Comparison of ENCODE assay signal across 8 mouse cellular contexts in the genomic region with DNA sequence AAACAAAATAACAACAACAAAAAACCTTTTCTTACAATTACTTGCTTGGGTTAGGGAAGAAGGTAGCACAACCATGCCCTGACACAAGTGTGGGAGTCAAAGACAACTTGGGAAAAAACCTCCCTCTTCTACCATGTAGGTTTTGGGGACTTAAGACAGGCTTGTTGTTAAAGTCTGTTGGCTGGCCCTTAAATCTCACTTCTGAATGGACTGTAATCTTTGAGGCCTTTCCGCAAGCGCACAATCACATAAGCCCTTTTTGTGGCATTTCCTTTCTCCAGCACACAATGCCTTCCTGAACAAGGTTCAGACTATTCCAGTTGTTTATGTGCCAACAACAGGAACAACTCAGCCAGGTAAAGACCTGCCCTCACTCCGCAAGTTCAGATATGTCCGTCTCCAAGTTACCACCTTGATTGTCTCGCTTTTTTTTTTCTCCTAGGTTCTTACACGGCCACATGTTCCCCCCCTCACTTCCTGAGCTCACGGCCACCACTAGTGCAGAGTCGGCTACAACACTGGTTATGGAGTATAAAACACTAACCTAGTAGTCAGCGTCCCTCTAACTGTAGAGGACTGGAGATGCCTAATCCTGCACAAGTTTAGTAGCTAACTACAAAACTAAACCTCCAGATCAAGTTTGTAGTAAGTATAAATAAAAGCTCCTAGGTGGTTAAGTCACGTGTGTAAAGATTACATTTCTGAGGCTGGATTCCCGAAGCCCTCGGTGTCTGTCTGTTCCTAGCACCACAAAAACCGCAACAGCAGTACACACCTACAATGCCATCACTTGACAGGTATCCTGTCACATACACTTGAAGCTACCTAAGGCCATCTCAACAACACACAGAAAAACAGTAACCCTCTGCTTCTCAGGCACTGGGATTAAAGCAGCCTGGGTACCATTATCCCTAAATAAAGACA. TPM values are rescaled to one million over a fixed set of nuclear protein-coding genes. Genes with fewer than 3 reads are reported as not detected.
DNase-seq lines count a peak whose midpoint lies in the region; ATAC-seq and TF ChIP-seq lines count a peak whose summit lies in the region.

No protein-coding gene starts in this region.

- TF ChIP-seq EP300 in ES-Bruce4 (IDR thresholded peaks at IDR 0.05; ENCODE audit: insufficient read depth, low read depth, low read length) = no peak

- peak overlapping the region; percentile 81 for H3K4me3 ChIP-seq in heart, embryonic 13.5 days
- peak overlapping the region; percentile 63 for H3K4me3 ChIP-seq in ES-Bruce4 (ENCODE audit: low read depth, low read length)
- H3K4me3 ChIP-seq in hindbrain, embryonic 10.5 days = peak overlapping the region; percentile 82
- H3K4me3 ChIP-seq in midbrain, embryonic 10.5 days = peak overlapping the region; percentile 85

- no peak for DNase-seq in heart, postnatal 25 days (ENCODE audit: low spot score)
- no peak for DNase-seq in hindbrain, embryonic 10.5 days (ENCODE audit: low spot score)
- no peak for DNase-seq in midbrain, embryonic 10.5 days (ENCODE audit: low spot score)
- DNase-seq in right cerebral cortex, adult 2 months (ENCODE audit: low spot score in 2 of 2) = no peak
- no peak for DNase-seq in left cerebral cortex, postnatal 25 days (ENCODE audit: low spot score in 2 of 2)
- DNase-seq in gastrocnemius, postnatal 25 days = no peak

- peak overlapping the region; percentile 95 for H3K4me2 ChIP-seq in heart, embryonic 13.5 days

- no peak overlapping the region; the same call in 1 of the 2 replicates for H3K27ac ChIP-seq in heart, embryonic 13.5 days (replicated peaks)
- H3K27ac ChIP-seq in ES-Bruce4 (ENCODE audit: insufficient read depth, low read length) = peak overlapping the region; percentile 72
- H3K27ac ChIP-seq in hindbrain, embryonic 10.5 days = no peak overlapping the region
- H3K27ac ChIP-seq in midbrain, embryonic 10.5 days (replicated peaks) = no peak overlapping the region

- ATAC-seq in heart, embryonic 13.5 days (ENCODE audit: extremely low read depth, insufficient number of reproducible peaks, low FRiP score, low TSS enrichment) = no peak

- no peak for TF ChIP-seq CTCF in ES-Bruce4 (IDR thresholded peaks at IDR 0.05; ENCODE audit: low read depth, low read length)

- H3K9me3 ChIP-seq in heart, embryonic 13.5 days = no peaks in the 10 kb centered on the region
- H3K9me3 ChIP-seq in ES-Bruce4 (replicated peaks; ENCODE audit: control insufficient read depth, insufficient read depth, low read length, poor library complexity, severe bottlenecking) = no peaks in the 10 kb centered on the region
- H3K9me3 ChIP-seq in hindbrain, embryonic 10.5 days = no peaks in the 10 kb centered on the region
- H3K9me3 ChIP-seq in midbrain, embryonic 10.5 days (replicated peaks) = no peaks in the 10 kb centered on the region

- H3K36me3 ChIP-seq in heart, embryonic 13.5 days = peaks cover 56% of the 10 kb centered on the region
- H3K36me3 ChIP-seq in ES-Bruce4 (ENCODE audit: control insufficient read depth, insufficient read depth, low read length, poor library complexity, severe bottlenecking) = peaks cover 49% of the 10 kb centered on the region
- H3K36me3 ChIP-seq in hindbrain, embryonic 10.5 days = peaks cover 60% of the 10 kb centered on the region
- H3K36me3 ChIP-seq in midbrain, embryonic 10.5 days = peaks cover 58% of the 10 kb centered on the region

- H3K27me3 ChIP-seq in heart, embryonic 13.5 days (replicated peaks) = no peaks in the 10 kb centered on the region
- no peaks in the 10 kb centered on the region for H3K27me3 ChIP-seq in ES-Bruce4 (ENCODE audit: control insufficient read depth, insufficient read depth, low read length, poor library complexity, severe bottlenecking)
- no peaks in the 10 kb centered on the region for H3K27me3 ChIP-seq in hindbrain, embryonic 10.5 days (ENCODE audit: insufficient read depth, poor library complexity, severe bottlenecking)
- H3K27me3 ChIP-seq in midbrain, embryonic 10.5 days (ENCODE audit: low read depth, poor library complexity, severe bottlenecking) = no peaks in the 10 kb centered on the region

- intact Hi-C loops in heart, postnatal 25 days (cut with DNase I) = no loop called here
- intact Hi-C loops in left cerebral cortex, postnatal 25 days (cut with DNase I) = no loop called here

- 64% methylated on average over 13 of the region's 13 CpGs for WGBS in heart, embryonic 13.5 days
- 86% methylated on average over 13 of the region's 13 CpGs for WGBS in hindbrain, embryonic 10.5 days
- WGBS in midbrain, embryonic 10.5 days = 91% methylated on average over 13 of the region's 13 CpGs

- H3K4me1 ChIP-seq in heart, embryonic 13.5 days = peaks cover 44% of the 10 kb centered on the region
- H3K4me1 ChIP-seq in ES-Bruce4 (ENCODE audit: control insufficient read depth, insufficient read depth, low read length) = no peaks in the 10 kb centered on the region
- peaks cover 30% of the 10 kb centered on the region for H3K4me1 ChIP-seq in hindbrain, embryonic 10.5 days (replicated peaks)
- peaks cover 30% of the 10 kb centered on the region for H3K4me1 ChIP-seq in midbrain, embryonic 10.5 days

- peak overlapping the region; percentile 97 for H3K9ac ChIP-seq in heart, embryonic 13.5 days
- H3K9ac ChIP-seq in ES-Bruce4 (ENCODE audit: low read depth, poor library complexity, severe bottlenecking) = peak overlapping the region; percentile 93

- TF ChIP-seq POLR2A in ES-Bruce4 (IDR thresholded peaks at IDR 0.05; ENCODE audit: insufficient read depth, low read length) = no peak

RNA-seq across cellular contexts. Expression of gene Rps27, which starts 1.7 kb away (rescaled TPM):
- 878 and 976 TPM in 2 replicates for polyA plus RNA-seq in heart, embryonic 13.5 days (2015; fragmentation: Nextera tagmentation; extraction: Ambion mirVana)
- total RNA-seq in heart, postnatal 25 days (2021) = 1,000 to 10,000 TPM in 1 of 2 experiments, 100 to 1,000 TPM in 1; 993 to 1,012 TPM
- 28.1 and 44.0 TPM in 2 replicates for polyA plus RNA-seq in ES-Bruce4 (2011; ENCODE audit: insufficient read depth, insufficient read length, low read depth, missing spikeins)
- polyA plus RNA-seq in hindbrain, embryonic 10.5 days (2016; fragmentation: Nextera tagmentation; extraction: Ambion mirVana) = 1,066 and 1,137 TPM in 2 replicates
- polyA plus RNA-seq in midbrain, embryonic 10.5 days (2016; fragmentation: Nextera tagmentation; extraction: Ambion mirVana) = 1,039 and 1,132 TPM in 2 replicates
- total RNA-seq in left cerebral cortex, postnatal 25 days (2021) = 100 to 1,000 TPM; 768 to 783 TPM
- total RNA-seq in gastrocnemius, postnatal 25 days (2021) = 100 to 1,000 TPM; 823 to 860 TPM

RNA-seq across cellular contexts. Expression of gene Rab13, which starts 1.8 kb away (rescaled TPM):
- 30.8 and 31.0 TPM in 2 replicates for polyA plus RNA-seq in heart, embryonic 13.5 days (2015; fragmentation: Nextera tagmentation; extraction: Ambion mirVana)
- total RNA-seq in heart, postnatal 25 days (2021) = 1 to 10 TPM; 6.0 to 7.9 TPM
- 8.0 and 12.4 TPM in 2 replicates for polyA plus RNA-seq in ES-Bruce4 (2011; ENCODE audit: insufficient read depth, insufficient read length, low read depth, missing spikeins)
- 25.5 and 27.8 TPM in 2 replicates for polyA plus RNA-seq in hindbrain, embryonic 10.5 days (2016; fragmentation: Nextera tagmentation; extraction: Ambion mirVana)
- 25.8 and 26.8 TPM in 2 replicates for polyA plus RNA-seq in midbrain, embryonic 10.5 days (2016; fragmentation: Nextera tagmentation; extraction: Ambion mirVana)
- 1 to 10 TPM; 6.0 to 8.0 TPM for total RNA-seq in left cerebral cortex, postnatal 25 days (2021)
- total RNA-seq in gastrocnemius, postnatal 25 days (2021) = 1 to 10 TPM; 7.1 to 8.8 TPM

RNA-seq across cellular contexts. Expression of gene Jtb, which starts 19.7 kb away (rescaled TPM):
- polyA plus RNA-seq in heart, embryonic 13.5 days (2015; fragmentation: Nextera tagmentation; extraction: Ambion mirVana) = 72.2 and 78.9 TPM in 2 replicates
- 10 to 100 TPM; 49.0 to 50.7 TPM for total RNA-seq in heart, postnatal 25 days (2021)
- 23.7 and 24.5 TPM in 2 replicates for polyA plus RNA-seq in ES-Bruce4 (2011; ENCODE audit: insufficient read depth, insufficient read length, low read depth, missing spikeins)
- 91.4 and 95.7 TPM in 2 replicates for polyA plus RNA-seq in hindbrain, embryonic 10.5 days (2016; fragmentation: Nextera tagmentation; extraction: Ambion mirVana)
- polyA plus RNA-seq in midbrain, embryonic 10.5 days (2016; fragmentation: Nextera tagmentation; extraction: Ambion mirVana) = 93.6 and 96.3 TPM in 2 replicates
- 10 to 100 TPM; 43.2 to 44.7 TPM for total RNA-seq in left cerebral cortex, postnatal 25 days (2021)
- total RNA-seq in gastrocnemius, postnatal 25 days (2021) = 10 to 100 TPM; 54.3 to 56.9 TPM

RNA-seq across cellular contexts. Expression of gene Creb3l4, which starts 31.6 kb away (rescaled TPM):
- polyA plus RNA-seq in heart, embryonic 13.5 days (2015; fragmentation: Nextera tagmentation; extraction: Ambion mirVana) = 2.4 and 3.0 TPM in 2 replicates
- not detected for total RNA-seq in heart, postnatal 25 days (2021)
- 3.7 and 4.6 TPM in 2 replicates for polyA plus RNA-seq in ES-Bruce4 (2011; ENCODE audit: insufficient read depth, insufficient read length, low read depth, missing spikeins)
- 4.2 and 4.3 TPM in 2 replicates for polyA plus RNA-seq in hindbrain, embryonic 10.5 days (2016; fragmentation: Nextera tagmentation; extraction: Ambion mirVana)
- polyA plus RNA-seq in midbrain, embryonic 10.5 days (2016; fragmentation: Nextera tagmentation; extraction: Ambion mirVana) = 4.6 and 4.9 TPM in 2 replicates
- not detected for total RNA-seq in left cerebral cortex, postnatal 25 days (2021)
- total RNA-seq in gastrocnemius, postnatal 25 days (2021) = under 1 TPM in 1 of 2 experiments, not detected in 1; 0.35 TPM

RNA-seq across cellular contexts. Expression of gene Slc39a1, which starts 36.2 kb away (rescaled TPM):
- polyA plus RNA-seq in heart, embryonic 13.5 days (2015; fragmentation: Nextera tagmentation; extraction: Ambion mirVana) = 79.0 and 88.2 TPM in 2 replicates
- 10 to 100 TPM; 83.7 to 84.3 TPM for total RNA-seq in heart, postnatal 25 days (2021)
- polyA plus RNA-seq in ES-Bruce4 (2011; ENCODE audit: insufficient read depth, insufficient read length, low read depth, missing spikeins) = 60.5 and 62.4 TPM in 2 replicates
- 62.5 and 65.3 TPM in 2 replicates for polyA plus RNA-seq in hindbrain, embryonic 10.5 days (2016; fragmentation: Nextera tagmentation; extraction: Ambion mirVana)
- 69.6 and 81.8 TPM in 2 replicates for polyA plus RNA-seq in midbrain, embryonic 10.5 days (2016; fragmentation: Nextera tagmentation; extraction: Ambion mirVana)
- total RNA-seq in left cerebral cortex, postnatal 25 days (2021) = 10 to 100 TPM; 47.7 to 48.8 TPM
- 10 to 100 TPM; 49.6 to 54.7 TPM for total RNA-seq in gastrocnemius, postnatal 25 days (2021)

Comparison
In these comparisons a context has a peak if more than half of its experiments do, and no peak if none do; other contexts are left out.
1. RNA of gene Rps27, which starts 1.7 kb away (polyA plus RNA-seq): 1,039 to 1,132 TPM in midbrain, embryonic 10.5 days, 1,066 to 1,137 TPM in hindbrain, embryonic 10.5 days and 878 to 976 TPM in heart, embryonic 13.5 days; 28.1 to 44.0 TPM in ES-Bruce4; every median in the first group is over 10 times any median in the second.
2. Peak in every context shown above with its lines, with median percentiles within 50 percentile points of each other: H3K4me3 ChIP-seq.